Mouse (Mus musculus): ENCODE measurements around the gene Rfpl4b. TPM values are rescaled to one million over a fixed set of nuclear protein-coding genes. Genes with fewer than 3 reads are reported as not detected.
"Not testable (repeated sequence)": the region's sequence is repeated elsewhere in the genome, so short reads cannot be mapped to it uniquely, and the experiment has no call there.

The Rfpl4b gene
- total RNA-seq (2021) = not detected in 2 replicates
- long read RNA-seq, experiment 1 = 0 reads
- long read RNA-seq, experiment 2 = 0 reads

GRCm38 (mm10) chr10:38821679-38822078 lies at the start of gene Rfpl4b:
Gene Rfpl4b, minus strand, starts transcription at chr10:38821779.
- no peak for DNase-seq

- DNase-seq = no peak
Measured at GRCm38 (mm10) chr10:38855186-38855585, 33.6 kb upstream of the Rfpl4b start.

GRCm38 (mm10) chr10:38850006-38850405 lies 28.4 kb upstream of the Rfpl4b start:
- DNase-seq = not testable (repeated sequence)

- DNase-seq = peak; percentile 77
Measured at GRCm38 (mm10) chr10:38848884-38849499, 27.4 kb upstream of the Rfpl4b start.

GRCm38 (mm10) chr10:38848231-38848630 lies 26.7 kb upstream of the Rfpl4b start:
- no peak for DNase-seq

- DNase-seq = no peak
Measured at GRCm38 (mm10) chr10:38823741-38824140, 2.2 kb upstream of the Rfpl4b start.

- DNase-seq = no peak
Measured at GRCm38 (mm10) chr10:38806056-38806455, 15.5 kb downstream of the Rfpl4b start.

- no peak for DNase-seq
Measured at GRCm38 (mm10) chr10:38804047-38804446, 17.5 kb downstream of the Rfpl4b start.

GRCm38 (mm10) chr10:38803304-38803703 lies 18.3 kb downstream of the Rfpl4b start:
- DNase-seq = no peak

GRCm38 (mm10) chr10:38788612-38789011 lies 33.0 kb downstream of the Rfpl4b start:
- DNase-seq = no peak

Other genes with a start within 250 kb of the Rfpl4b start
- gene Lama4, start 143.7 kb upstream of the Rfpl4b start, total RNA-seq (2021) = 79.0 and 87.8 TPM in 2 replicates